Mouse (Mus musculus) embryo, embryonic 11 days (tissue): ENCODE measurements at regions not wholly inside any gene's neighbourhood (a gene's known extent, or its start where the extent isn't known, plus 50 kb on each side); places are given as distances from the start of the nearest gene placed in this dataset.

ENCODE experiments used
- DNase-seq: peaks from one replicate; pipeline ENCODE4 v3.0.0-alpha.2; 2015

DNA sequence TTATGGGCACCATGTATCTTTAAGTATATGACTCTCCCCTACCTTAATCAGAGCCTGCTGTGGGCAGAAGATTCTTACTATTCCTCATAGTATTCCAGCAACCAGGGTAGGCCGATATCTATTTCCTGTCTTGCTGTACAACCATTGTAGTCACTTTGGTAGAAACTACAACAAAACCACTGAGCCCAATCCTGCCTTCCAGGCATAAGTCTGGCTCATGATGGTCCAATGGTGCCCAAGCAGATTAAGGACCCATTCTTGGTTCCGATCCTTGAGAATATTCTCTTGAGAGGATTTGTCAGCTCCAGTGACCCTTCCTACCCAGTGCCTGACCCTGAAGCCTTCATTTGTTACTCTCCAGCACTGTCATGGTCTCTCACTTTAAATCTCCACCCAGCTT lies 102.9 kb upstream of the Mylip start:
- DNase-seq = no peak

DNA sequence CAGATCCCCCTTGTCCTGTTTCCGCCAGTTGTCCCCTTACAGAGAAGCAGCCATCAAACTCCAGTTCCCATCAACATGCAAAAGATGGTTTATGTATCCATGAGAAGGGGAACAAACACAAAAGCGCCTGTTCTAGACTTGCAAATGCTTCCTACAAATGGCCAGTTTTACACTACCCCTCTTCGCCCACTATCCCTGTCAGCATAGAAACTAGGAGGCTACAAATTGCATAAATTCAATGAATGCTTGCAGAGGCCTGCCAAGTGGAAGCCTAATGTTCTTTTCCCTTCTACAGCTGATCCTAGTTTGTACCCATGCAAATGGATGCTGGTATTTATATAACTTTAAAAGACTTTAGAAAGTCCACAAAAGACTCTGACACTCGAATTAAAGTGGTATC lies 102.3 kb upstream of the Mylip start:
- no peak for DNase-seq

DNA sequence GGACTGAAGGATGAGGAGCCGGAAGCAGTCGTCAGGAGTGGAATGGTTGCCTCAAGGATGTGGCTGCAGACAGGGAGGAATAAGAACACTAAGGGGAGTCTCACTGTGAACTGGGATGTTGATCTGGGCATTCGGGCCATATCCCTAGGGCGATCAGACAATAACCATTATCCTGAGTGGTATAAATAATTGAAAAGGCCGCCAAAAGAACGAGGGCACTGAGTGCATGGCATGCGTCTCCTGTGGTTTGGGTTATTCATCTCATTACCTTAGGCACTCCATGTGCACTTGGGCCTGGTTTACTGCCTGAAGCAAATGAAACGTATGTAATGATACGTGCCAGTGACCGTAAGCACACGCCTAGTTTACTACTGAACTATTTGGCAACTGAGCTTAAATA lies 99.6 kb upstream of the Mylip start:
- DNase-seq = no peak

DNA sequence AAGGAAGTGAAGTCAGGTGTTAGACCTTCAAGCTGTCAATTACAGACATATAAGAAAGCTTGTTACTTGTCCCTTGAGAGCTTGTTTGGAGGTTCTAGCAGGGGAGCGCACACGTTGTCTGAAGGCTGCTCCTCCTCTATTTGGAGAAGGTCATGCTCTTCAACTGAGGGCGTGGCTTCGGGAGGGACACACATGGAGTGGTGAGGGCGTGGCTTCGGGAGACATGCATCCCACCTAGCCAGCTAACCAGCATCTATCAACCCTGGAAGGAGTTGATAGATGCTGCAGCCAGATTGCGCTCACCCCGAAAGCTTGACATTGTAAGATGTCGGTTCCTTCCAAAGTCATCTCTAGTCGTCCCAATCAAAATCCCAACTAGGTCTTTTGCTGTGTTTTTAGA lies 94.9 kb upstream of the Mylip start:
- DNase-seq = no peak

DNA sequence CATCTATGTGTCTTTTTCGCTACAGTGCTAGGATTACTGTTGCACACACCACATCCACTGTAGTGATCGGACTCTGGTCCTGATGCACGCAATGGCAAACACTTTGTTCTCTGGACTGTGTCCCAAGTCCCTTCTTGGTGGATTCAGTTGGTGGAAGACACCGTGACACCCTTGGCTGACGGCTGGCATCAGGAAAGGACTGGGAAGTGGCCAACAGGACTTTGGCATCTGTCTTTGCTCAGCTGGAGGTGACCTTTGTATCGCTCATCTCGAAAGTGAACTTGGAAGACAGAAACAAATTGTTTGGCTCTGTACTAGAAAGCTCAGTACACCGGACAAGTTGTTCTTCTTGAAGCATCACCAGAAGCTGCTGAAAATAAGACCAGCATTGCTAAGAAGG lies 88.9 kb upstream of the Mylip start:
- no peak for DNase-seq

DNA sequence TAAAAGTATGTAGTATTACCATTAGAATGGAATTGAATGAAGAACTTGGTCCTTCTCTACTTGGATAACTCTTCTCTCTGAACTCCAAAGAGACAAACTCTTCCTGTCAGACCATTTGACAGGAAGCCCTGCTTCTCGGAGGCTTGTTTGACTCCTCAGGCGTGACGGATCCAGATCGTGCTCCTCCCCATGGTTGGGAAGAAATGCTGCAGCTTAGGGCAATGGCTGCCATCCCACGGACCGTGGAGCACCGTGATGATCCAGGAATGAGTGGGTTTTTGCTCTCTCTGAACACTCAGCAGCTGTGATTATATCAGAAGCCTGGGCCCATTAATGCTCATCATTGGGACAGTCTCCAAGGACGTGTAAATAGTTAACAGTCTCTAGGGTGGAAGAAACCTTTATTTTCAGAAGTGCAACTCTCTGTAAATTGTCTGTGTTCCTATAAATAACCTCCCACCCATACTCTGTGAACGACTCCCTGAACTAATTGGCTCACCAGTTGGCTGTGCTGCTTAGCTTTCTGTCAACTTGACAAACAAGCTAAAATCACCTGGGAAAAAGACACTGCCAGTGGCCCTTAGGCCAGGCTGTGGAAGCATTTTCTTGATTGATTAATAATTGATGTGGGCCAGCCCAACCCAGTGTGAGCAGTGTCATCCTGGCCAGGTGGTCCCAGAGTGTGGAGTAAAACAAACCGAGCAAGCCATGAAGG lies 88.2 kb upstream of the Mylip start:
- no peak for DNase-seq

DNA sequence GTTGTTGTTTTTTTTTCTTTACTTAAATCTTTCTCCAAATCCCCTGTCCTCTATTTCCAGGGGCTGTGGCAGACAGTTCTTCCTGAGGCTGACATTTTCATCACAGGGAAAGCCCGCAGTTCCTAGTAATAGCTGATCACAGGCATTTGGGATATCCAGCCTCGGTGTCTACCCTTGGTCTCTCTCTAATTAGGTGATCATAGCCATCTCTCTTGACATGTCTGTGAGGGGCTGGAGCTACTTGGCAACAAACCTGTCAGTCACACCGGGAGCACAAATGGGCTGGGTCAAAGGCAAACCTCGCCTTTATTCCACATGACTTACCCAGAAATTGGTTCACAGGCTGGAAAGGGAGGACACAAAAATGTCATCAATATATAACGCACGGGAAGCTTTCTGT lies 86.7 kb upstream of the Mylip start:
- DNase-seq = no peak

DNA sequence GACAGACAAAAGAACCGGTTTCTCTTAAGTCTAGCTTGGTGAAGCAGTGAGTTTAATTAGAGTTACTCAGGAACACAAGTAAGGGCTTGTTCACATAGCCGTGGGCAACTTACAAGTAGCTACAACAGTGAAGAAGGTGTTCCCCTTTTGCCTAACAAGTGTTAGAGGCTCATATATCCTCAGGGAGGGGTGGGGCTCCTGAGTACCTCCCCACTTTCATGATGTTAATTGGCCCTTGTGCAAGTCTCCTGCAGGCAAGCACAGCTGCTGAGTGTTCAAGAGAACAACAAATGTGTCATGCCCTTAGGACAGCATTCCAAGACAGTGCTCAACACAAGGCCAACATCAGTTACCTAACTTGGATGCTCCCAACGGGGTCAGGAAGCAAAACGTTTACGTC lies 83.4 kb upstream of the Mylip start:
- DNase-seq = peak; percentile 18

DNA sequence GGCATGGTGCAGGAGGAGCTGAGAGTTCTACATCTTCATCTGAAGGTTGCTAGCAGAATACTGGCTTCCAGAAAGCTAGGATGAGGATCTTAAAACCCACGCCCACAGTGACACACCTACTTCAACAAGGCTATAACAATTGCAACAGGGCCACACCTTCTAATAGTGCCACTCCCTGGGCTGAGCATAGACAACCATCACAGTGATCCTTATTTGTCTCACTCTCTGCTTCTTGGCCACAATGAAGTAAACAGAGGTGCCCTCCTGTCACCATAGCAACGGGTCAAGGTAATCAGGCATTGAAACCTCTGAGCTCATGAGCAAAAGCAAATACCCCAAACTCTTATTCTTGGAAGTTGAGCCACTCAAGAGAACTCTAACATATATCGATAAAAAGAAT lies 82.3 kb upstream of the Mylip start:
- no peak for DNase-seq

DNA sequence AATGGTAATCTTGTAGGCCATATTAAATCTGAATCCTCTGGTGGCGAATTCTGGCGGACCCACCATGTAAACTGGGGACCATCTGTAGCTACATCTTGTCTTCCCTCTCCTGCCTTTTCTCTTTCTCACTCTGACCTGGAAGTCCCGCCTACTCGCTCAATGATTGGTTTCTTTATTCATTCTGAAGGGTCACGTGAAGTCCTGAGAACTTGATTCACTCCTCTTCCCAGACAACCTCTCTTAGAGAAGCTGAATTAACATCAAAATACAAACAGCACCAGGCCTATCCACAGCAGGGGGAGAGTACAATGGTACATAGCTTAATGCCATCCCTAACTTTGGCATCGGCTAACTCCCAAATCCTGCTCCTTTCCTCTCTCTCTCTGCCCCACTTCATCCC lies 69.9 kb upstream of the Mylip start:
- no peak for DNase-seq

DNA sequence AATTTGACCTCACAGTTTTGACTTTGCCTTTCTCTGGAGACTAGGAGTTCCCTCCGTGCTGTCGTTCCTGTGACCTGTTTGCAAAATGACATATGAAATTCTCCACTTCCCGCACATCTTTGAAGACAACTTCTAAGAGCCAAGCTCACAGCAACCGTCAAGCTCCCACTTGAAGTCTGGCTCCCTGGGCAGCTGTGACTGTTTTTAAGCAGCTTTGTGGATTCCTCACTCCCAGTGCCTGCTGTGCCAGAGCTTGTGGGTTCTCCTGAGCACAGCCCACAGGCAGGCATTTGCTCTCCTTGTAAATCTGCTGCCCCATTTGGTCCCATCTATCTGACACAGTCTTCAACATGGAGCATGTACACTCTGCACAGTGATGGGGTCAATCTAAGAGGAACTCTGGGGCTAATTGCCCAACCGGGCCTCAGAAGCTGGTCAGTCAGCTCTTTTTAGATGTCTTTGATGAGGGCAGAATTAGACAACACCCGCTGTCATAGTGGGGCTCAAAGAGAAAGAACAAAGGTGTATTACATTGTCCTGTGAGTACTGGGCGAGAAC lies 63.7 kb upstream of the Mylip start:
- no peak for DNase-seq

DNA sequence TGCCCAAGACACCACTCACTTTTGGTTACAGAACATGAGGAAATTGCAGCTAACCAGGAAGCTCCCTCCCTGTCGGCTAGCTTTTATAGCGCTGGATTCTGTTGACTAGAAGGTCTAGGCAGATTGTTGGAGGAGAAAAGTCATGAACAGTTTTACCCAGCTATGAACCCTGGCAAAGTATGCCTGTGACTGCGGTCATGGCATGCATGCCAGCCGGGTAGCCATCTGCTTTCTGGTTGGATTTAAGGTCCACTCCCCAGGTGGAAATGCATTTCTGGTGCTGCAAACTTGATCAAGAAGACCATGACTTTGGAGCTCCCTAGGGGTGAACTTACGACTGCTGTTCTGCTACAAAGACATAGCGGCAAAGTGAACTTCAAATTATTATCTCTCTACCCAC lies 62.8 kb upstream of the Mylip start:
- no peak for DNase-seq

DNA sequence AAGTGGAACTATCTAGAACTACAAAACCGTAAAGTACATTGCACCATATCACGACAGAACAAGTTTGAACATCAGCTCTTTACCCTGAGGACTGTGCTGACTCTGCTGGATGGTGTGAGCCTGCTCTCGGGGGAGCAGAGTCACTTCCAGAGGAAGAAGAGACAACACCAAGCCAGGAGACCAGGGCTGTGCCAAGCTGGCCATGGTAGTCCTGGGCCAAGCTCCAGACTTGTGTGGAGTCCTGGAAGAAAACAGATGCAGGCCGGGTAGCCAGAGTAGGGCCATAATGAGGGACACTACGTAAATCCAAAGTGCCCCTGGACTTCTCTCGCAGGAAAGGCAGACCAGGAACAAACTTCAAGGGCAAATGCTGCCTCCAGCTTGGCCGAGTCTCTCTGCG lies 59.0 kb upstream of the Mylip start:
- DNase-seq = no peak

DNA sequence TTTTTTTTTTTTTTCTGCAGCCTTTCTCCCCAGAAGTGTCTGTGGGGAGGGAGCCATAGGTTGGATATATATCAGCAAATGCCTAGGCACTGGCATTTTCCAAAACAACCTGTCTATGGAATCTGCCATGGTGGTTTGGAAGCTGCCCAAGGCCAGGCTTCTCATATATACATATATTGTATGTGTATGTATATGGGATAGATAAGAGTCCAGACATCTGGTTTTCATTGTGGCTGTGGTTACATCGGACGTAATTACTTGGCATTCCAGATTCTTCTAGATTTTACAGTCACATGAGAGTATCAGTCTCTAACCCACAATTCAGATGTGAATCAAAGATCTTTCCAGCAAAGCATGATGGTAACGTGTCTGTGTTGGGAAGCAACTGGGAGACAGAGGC lies 57.5 kb upstream of the Mylip start:
- DNase-seq = no peak

DNA sequence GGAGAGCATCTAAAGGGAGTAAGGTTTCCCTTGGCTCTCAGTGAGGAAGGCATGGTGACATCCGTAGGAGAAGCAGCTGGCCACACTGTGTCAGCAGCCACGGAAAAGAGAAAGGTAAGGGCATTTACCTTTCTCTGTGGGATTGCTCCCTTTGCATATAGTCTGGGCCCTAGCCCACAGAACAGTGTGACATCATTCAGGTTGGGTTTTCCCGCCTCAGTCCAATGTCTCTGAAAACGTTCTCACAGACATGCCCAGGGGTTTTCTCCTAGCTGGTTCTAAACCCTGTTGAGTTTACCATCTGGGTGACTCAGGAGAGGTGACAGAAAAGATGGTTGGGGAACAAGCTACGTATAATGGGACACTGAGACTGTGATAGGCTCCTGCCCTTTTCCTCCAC lies 55.9 kb upstream of the Mylip start:
- DNase-seq = no peak
